Mouse (Mus musculus): ENCODE data around the gene Nrros. TPM values are rescaled to one million over a fixed set of nuclear protein-coding genes. Genes with fewer than 3 reads are reported as not detected.
A peak's percentile ranks its signal among the peaks of the same experiment; 100 is the strongest.

Nrros gene
- polyA plus RNA-seq, 1 experiment from 2014 or later = 7.4 TPM

DNA sequence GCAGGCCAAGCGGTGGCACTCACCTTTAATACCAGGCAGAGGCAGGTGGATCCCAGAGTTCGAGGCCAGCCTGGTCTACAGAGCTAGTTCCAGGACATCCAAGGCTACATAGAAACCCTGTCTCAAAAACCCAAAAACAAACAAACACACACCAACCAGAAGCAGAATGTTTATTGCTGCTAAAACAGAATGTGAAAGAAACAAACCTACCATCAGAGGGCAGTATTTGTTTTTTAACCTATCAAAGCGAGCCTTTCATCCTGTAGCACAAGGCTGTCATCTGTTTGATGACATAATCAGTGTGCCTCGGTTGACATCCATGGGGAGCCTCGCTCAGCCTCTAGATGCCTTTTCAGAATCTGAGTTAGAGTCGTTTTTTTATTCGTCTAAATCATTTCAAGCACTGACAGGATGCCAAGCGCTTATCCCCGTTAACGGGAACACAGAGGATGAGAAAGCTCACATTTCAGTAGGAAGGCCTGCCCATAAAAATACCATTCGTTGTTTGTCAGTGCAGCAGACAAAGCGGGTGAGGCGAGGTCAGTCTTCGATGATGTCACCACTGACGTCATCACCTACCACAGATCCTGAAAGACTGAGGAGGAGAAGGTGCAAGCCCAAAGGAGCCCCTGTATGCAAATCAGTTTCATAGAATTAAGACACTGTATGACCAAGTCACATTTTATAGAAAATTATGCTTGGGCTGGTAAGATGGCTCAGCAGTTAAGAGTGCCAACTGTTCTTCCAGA lies 54.3 kb downstream of the Nrros start:
- Histone ChIP-seq H3K4me2 (no peak overlapping the region), H3K4me3 (ENCODE audit: low read depth, low read length) (no peak overlapping the region), H3K4me1 (ENCODE audit: control insufficient read depth, insufficient read depth, low read length) (no peaks in the 10 kb centered on the region), H3K9ac (ENCODE audit: low read length) (no peak overlapping the region), H3K9me3 (ENCODE audit: control insufficient read depth, low read length) (no peaks in the 10 kb centered on the region), H3K36me3 (ENCODE audit: control insufficient read depth, insufficient read depth, low read length) (no peaks in the 10 kb centered on the region), H3K27me3 (ENCODE audit: control insufficient read depth, insufficient read depth, low read length) (no peaks in the 10 kb centered on the region), H3K27ac (ENCODE audit: low read depth, low read length) (no peak overlapping the region)
- WGBS = 84% methylated on average over 15 of the region's 15 CpGs
- no peak for ATAC-seq (ENCODE audit: low FRiP score)
- no peak for DNase-seq (ENCODE audit: low spot score, missing footprints)

GRCm38 (mm10) chr16:32108578-32108977 lies 56.8 kb downstream of the Nrros start:
- H3K36me3 ChIP-seq (ENCODE audit: control insufficient read depth, insufficient read depth, low read length) = peaks cover 4% of the 10 kb centered on the region
- H3K27me3 ChIP-seq (ENCODE audit: control insufficient read depth, insufficient read depth, low read length) = no peaks in the 10 kb centered on the region
- no peaks in the 10 kb centered on the region for H3K9me3 ChIP-seq (ENCODE audit: control insufficient read depth, low read length)
- 89% methylated on average over 2 of the region's 2 CpGs for WGBS
- no peak overlapping the region for H3K9ac ChIP-seq (ENCODE audit: low read length)
- H3K4me3 ChIP-seq (ENCODE audit: low read depth, low read length) = no peak overlapping the region
- no peak overlapping the region for H3K27ac ChIP-seq (ENCODE audit: low read depth, low read length)
- no peak overlapping the region for H3K4me2 ChIP-seq
- ATAC-seq (ENCODE audit: low FRiP score) (no peak), DNase-seq (ENCODE audit: low spot score, missing footprints) (no peak)
- no peaks in the 10 kb centered on the region for H3K4me1 ChIP-seq (ENCODE audit: control insufficient read depth, insufficient read depth, low read length)

DNA sequence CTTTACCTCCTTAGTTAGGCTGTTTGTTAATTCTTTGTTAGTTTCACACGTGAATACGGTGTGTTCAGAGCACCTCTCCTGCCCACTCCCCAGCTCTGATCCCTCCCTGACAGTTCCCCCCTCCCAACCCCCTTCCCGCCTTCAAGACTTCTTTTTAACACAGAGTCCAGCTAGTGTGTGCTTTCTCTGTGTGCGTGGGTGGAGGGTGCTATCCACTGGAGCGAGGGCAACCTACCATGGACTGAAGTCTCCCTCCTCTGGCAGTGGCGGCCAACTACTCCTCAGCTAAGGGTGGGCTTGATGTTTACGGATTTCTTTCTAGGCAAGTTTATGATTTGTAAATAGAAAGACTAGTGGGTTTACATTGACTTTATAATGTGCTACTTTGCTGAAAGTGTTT lies 57.2 kb downstream of the Nrros start:
- H3K4me1 ChIP-seq (ENCODE audit: control insufficient read depth, insufficient read depth, low read length) = no peaks in the 10 kb centered on the region
- DNase-seq (ENCODE audit: low spot score, missing footprints) = no peak
- peaks cover 6% of the 10 kb centered on the region for H3K36me3 ChIP-seq (ENCODE audit: control insufficient read depth, insufficient read depth, low read length)
- 81% methylated on average over 7 of the region's 7 CpGs for WGBS
- ATAC-seq (ENCODE audit: low FRiP score) = no peak
- no peaks in the 10 kb centered on the region for H3K27me3 ChIP-seq (ENCODE audit: control insufficient read depth, insufficient read depth, low read length)
- no peak overlapping the region for H3K27ac ChIP-seq (ENCODE audit: low read depth, low read length)
- no peak overlapping the region for H3K4me2 ChIP-seq
- H3K9ac ChIP-seq (ENCODE audit: low read length) = no peak overlapping the region
- H3K4me3 ChIP-seq (ENCODE audit: low read depth, low read length) = no peak overlapping the region
- no peaks in the 10 kb centered on the region for H3K9me3 ChIP-seq (ENCODE audit: control insufficient read depth, low read length)

DNA sequence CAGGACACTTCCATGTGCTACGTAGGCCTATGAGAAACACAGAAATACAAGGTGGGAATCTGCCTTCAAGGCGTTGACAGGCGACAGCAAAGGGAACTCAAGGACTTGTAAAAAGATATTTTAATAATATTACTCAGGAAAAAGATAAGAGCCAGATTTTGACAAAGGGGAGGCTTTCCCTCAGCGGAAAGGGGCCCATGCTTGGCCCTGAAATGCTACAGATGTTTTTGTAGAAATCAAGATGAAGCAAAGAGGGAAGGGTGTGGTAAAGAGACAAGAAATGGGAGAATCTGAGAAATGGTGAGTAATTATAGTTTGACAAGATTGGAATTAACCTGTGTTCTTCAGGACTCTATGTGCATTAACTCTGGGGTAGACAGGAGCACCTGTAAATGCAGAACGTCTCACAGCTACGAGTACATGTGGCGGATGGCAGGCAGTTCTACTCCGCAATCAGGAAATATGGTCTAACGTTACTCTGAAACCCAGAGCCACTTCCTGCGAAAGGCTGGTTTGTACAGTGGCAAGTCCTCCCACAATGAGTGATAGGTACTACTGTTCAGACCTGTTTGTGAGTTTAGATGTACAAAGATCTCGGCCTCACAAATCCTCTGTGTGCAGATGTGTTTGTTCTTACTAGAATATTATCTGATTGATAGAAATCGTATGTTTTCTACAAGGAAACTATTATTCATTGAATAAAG lies 57.9 kb downstream of the Nrros start:
- H3K36me3 ChIP-seq (ENCODE audit: control insufficient read depth, insufficient read depth, low read length) = peaks cover 7% of the 10 kb centered on the region
- H3K9me3 ChIP-seq (ENCODE audit: control insufficient read depth, low read length) = no peaks in the 10 kb centered on the region

GRCm38 (mm10) chr16:32105698-32106097 lies 59.7 kb downstream of the Nrros start:
- no peak overlapping the region for H3K4me2 ChIP-seq
- H3K36me3 ChIP-seq (ENCODE audit: control insufficient read depth, insufficient read depth, low read length) = peaks cover 7% of the 10 kb centered on the region
- no peaks in the 10 kb centered on the region for H3K4me1 ChIP-seq (ENCODE audit: control insufficient read depth, insufficient read depth, low read length)
- no peaks in the 10 kb centered on the region for H3K27me3 ChIP-seq (ENCODE audit: control insufficient read depth, insufficient read depth, low read length)
- DNase-seq (ENCODE audit: low spot score, missing footprints) (no peak), ATAC-seq (ENCODE audit: low FRiP score) (no peak)
- no peak overlapping the region for H3K27ac ChIP-seq (ENCODE audit: low read depth, low read length)
- no peaks in the 10 kb centered on the region for H3K9me3 ChIP-seq (ENCODE audit: control insufficient read depth, low read length)
- H3K4me3 ChIP-seq (ENCODE audit: low read depth, low read length) = no peak overlapping the region
- 98% methylated on average over 1 of the region's 1 CpGs for WGBS
- H3K9ac ChIP-seq (ENCODE audit: low read length) = no peak overlapping the region

More for the DNA sequence above, 57.9 kb downstream of the Nrros start:
- Histone ChIP-seq H3K4me1 (ENCODE audit: control insufficient read depth, insufficient read depth, low read length) (no peaks in the 10 kb centered on the region), H3K4me3 (ENCODE audit: low read depth, low read length) (no peak overlapping the region), H3K27me3 (ENCODE audit: control insufficient read depth, insufficient read depth, low read length) (no peaks in the 10 kb centered on the region), H3K4me2 (no peak overlapping the region), H3K9ac (ENCODE audit: low read length) (no peak overlapping the region), H3K27ac (ENCODE audit: low read depth, low read length) (no peak overlapping the region)
- ATAC-seq (ENCODE audit: low FRiP score) (no peak), DNase-seq (ENCODE audit: low spot score, missing footprints) (no peak)
- 93% methylated on average over 12 of the region's 12 CpGs for WGBS

DNA sequence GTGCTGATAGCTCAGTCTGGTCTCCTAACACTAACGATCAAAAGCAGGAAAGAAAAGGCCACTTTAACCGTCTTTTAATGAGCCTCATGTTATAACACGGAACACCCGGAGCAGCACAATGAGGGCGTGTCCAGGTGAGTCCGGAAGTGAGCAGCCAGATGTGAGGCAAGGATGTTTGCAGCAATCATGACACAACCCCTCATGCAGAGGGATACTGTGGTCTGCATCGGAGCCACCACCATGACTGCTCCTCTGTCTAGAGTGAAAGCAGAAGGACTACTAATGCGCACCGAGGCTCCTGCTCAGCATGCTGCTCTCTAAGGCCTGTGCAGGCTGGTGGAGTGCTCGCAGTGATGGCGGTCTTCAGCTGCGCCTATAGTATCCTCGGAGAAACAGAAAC lies 63.1 kb downstream of the Nrros start:
- Histone ChIP-seq H3K4me1 (ENCODE audit: control insufficient read depth, insufficient read depth, low read length) (peaks cover 10% of the 10 kb centered on the region; the same call in 1 of the 2 replicates), H3K9ac (ENCODE audit: low read length) (no peak overlapping the region), H3K27me3 (ENCODE audit: control insufficient read depth, insufficient read depth, low read length) (no peaks in the 10 kb centered on the region), H3K27ac (ENCODE audit: low read depth, low read length) (no peak overlapping the region), H3K4me3 (ENCODE audit: low read depth, low read length) (no peak overlapping the region), H3K36me3 (ENCODE audit: control insufficient read depth, insufficient read depth, low read length) (peaks cover 7% of the 10 kb centered on the region), H3K9me3 (ENCODE audit: control insufficient read depth, low read length) (no peaks in the 10 kb centered on the region), H3K4me2 (no peak overlapping the region)
- ATAC-seq (ENCODE audit: low FRiP score) = no peak
- WGBS = 93% methylated on average over 13 of the region's 13 CpGs
- no peak for DNase-seq (ENCODE audit: low spot score, missing footprints)

GRCm38 (mm10) chr16:32099638-32100150 lies 65.7 kb downstream of the Nrros start, which contains the start of the genes Pigx and Cep19:
Gene Pigx, minus strand, starts transcription at chr16:32099740.
Gene Cep19, plus strand, starts transcription at chr16:32099800.
- Histone ChIP-seq H3K27ac (ENCODE audit: low read depth, low read length) (peak within 1 kb of the TSS; percentile 63), H3K4me3 (ENCODE audit: low read depth, low read length) (peak within 1 kb of the TSS; percentile 89), H3K9ac (ENCODE audit: low read length) (peak within 1 kb of the TSS; percentile 94), H3K27me3 (ENCODE audit: control insufficient read depth, insufficient read depth, low read length) (no peaks in the 10 kb centered on the region), H3K4me1 (ENCODE audit: control insufficient read depth, insufficient read depth, low read length) (peaks cover 10% of the 10 kb centered on the region; the same call in 1 of the 2 replicates), H3K4me2 (peak within 1 kb of the TSS; percentile 80), H3K36me3 (ENCODE audit: control insufficient read depth, insufficient read depth, low read length) (peaks cover 7% of the 10 kb centered on the region), H3K9me3 (ENCODE audit: control insufficient read depth, low read length) (no peaks in the 10 kb centered on the region)
- peak; percentile 99 for ATAC-seq (ENCODE audit: low FRiP score)
- peak; percentile 100 for DNase-seq (ENCODE audit: low spot score, missing footprints)
- under 1% methylated on average over 34 of the region's 34 CpGs for WGBS

- ATAC-seq (ENCODE audit: low FRiP score) (peak; percentile 88), DNase-seq (ENCODE audit: low spot score, missing footprints) (peak; percentile 97)
- Histone ChIP-seq H3K4me1 (ENCODE audit: control insufficient read depth, insufficient read depth, low read length) (peaks cover 10% of the 10 kb centered on the region; the same call in 1 of the 2 replicates), H3K27ac (ENCODE audit: low read depth, low read length) (peak overlapping the region; percentile 63), H3K36me3 (ENCODE audit: control insufficient read depth, insufficient read depth, low read length) (peaks cover 6% of the 10 kb centered on the region), H3K4me3 (ENCODE audit: low read depth, low read length) (peak overlapping the region; percentile 89), H3K9me3 (ENCODE audit: control insufficient read depth, low read length) (no peaks in the 10 kb centered on the region), H3K9ac (ENCODE audit: low read length) (peak overlapping the region; percentile 94), H3K27me3 (ENCODE audit: control insufficient read depth, insufficient read depth, low read length) (no peaks in the 10 kb centered on the region), H3K4me2 (peak overlapping the region; percentile 80)
- WGBS = 0% methylated on average over 38 of the region's 39 CpGs
Observed at GRCm38 (mm10) chr16:32098897-32099637, 66.3 kb downstream of the Nrros start.

All from midbrain, embryonic 11.5 days (tissue).